Mouse (Mus musculus) liver, embryonic 14.5 days (tissue): ENCODE data around the gene Tigd3. TPM values are rescaled to one million over a fixed set of nuclear protein-coding genes. Genes with fewer than 3 reads are reported as not detected.

Experiments
- ATAC-seq: fragments of 200-750 bp; cut with Nextera tagmentation; 2 replicates; pipeline ENCODE4 v1.8.0; 2017; ENCODE audit warnings: moderate number of reproducible peaks, mild to moderate bottlenecking, moderate library complexity; ENCODE audit not compliant: insufficient read depth
- DNase-seq, 3 experiments: peaks; one replicate each; pipeline ENCODE4 v3.0.0-alpha.2; 2012 to 2013; ENCODE audit warnings: low read depth in 3 of 3, low spot score in 3 of 3
- H3K27ac ChIP-seq: fragments of 300-500 bp; sonication (generic); 2 replicates; pipeline ENCODE4 v1.5.1; 2014; ENCODE audit warnings: moderate library complexity, mild to moderate bottlenecking, control low read depth, inconsistent platforms
- H3K27me3 ChIP-seq: fragments of 300-500 bp; sonication (generic); 2 replicates; pipeline ENCODE4 v1.6.1; 2014; ENCODE audit warnings: mild to moderate bottlenecking, low read length, moderate library complexity; ENCODE audit not compliant: control insufficient read depth, insufficient read depth
- H3K36me3 ChIP-seq: fragments of 300-500 bp; sonication (generic); replicated peaks from 2 replicates; pipeline ENCODE4 v1.6.1; 2014; ENCODE audit warnings: low read depth; ENCODE audit not compliant: control insufficient read depth, insufficient read depth
- H3K4me1 ChIP-seq, 2 experiments: fragments of 200-500 bp in 1 of 2; fragments of 300-500 bp in 1 of 2; sonication (generic) in 1 of 2; replicated peaks; 2 replicates each; pipeline ENCODE4 v1.6.1; 2012 to 2014; ENCODE audit warnings: antibody characterized with exemption in 1 of 2, inconsistent platforms in 1 of 2, low read length in 1 of 2; ENCODE audit not compliant: control insufficient read depth in 2 of 2, insufficient read depth in 2 of 2
- H3K4me2 ChIP-seq: fragments of 300-500 bp; sonication (generic); 2 replicates; pipeline ENCODE4 v1.6.1; 2014; ENCODE audit warnings: low read depth, mild to moderate bottlenecking, control low read depth, moderate library complexity
- H3K4me3 ChIP-seq, 2 experiments: fragments of 200-500 bp in 1 of 2; fragments of 300-500 bp in 1 of 2; sonication (generic) in 1 of 2; 2 replicates each; pipeline ENCODE4 v1.5.1; 2012 to 2014; ENCODE audit warnings: low read depth in 2 of 2, low read length in 2 of 2, mild to moderate bottlenecking in 2 of 2, control low read depth in 1 of 2, inconsistent platforms in 1 of 2, moderate library complexity in 1 of 2; ENCODE audit not compliant: insufficient read depth in 1 of 2
- H3K9ac ChIP-seq: fragments of 300-500 bp; sonication (generic); replicated peaks from 2 replicates; pipeline ENCODE4 v1.6.1; 2014; ENCODE audit warnings: mild to moderate bottlenecking, control low read depth, moderate library complexity
- H3K9me3 ChIP-seq: fragments of 300-500 bp; sonication (generic); 2 replicates; pipeline ENCODE4 v1.6.1; 2016; ENCODE audit warnings: low read length, mixed read lengths; ENCODE audit not compliant: control insufficient read depth
- CTCF ChIP-seq: IDR thresholded peaks from 2 replicates; pipeline ENCODE4 v1.5.1; 2016; ENCODE audit warnings: antibody characterized with exemption, low read depth, control low read depth
- EP300 ChIP-seq: IDR thresholded peaks from 2 replicates; pipeline ENCODE4 v1.6.1; 2016; ENCODE audit warnings: antibody characterized with exemption, low read depth
- WGBS: fragments of 180-500 bp; shearing (Covaris S2); extraction: QIAGEN DNeasy Blood & Tissue Kit; methylation state at CpG from one replicate; pipeline ENCODE4 v1.1.7; 2014; ENCODE audit not compliant: insufficient replicate concordance; 5-methylcytosine and 5-hydroxymethylcytosine counted together
- polyA plus RNA-seq, 2 experiments: library from polyadenylated mRNA; depleted of rRNA in 1 of 2; stranded (reverse) in 1 of 2; unstranded in 1 of 2; fragments of >200 nt; fragmentation: Nextera tagmentation in 1 of 2; extraction: Ambion mirVana in 1 of 2; gene quantifications; 2 replicates each; pipeline versions ENCODE4 v1.2.1 to v1.2.3; 2012 to 2014

The Tigd3 gene
- polyA plus RNA-seq, 2 experiments: 1.1 to 2.4 TPM

- WGBS: 27% methylated on average over 12 of the region's 12 CpGs
- Histone ChIP-seq H3K9me3 (no peaks in the 10 kb centered on the region), H3K36me3 (no peaks in the 10 kb centered on the region), H3K27me3 (no peaks in the 10 kb centered on the region), H3K27ac (peak overlapping the region; percentile 78), H3K4me1 (peaks cover 78 to 84% of the 10 kb centered on the region in 2 experiments), H3K4me3 (peak overlapping the region; percentile 58 to 82), H3K4me2 (peak overlapping the region; percentile 69), H3K9ac (peak overlapping the region; percentile 87)
- no peak for ATAC-seq
- DNase-seq: no peak
- TF ChIP-seq EP300: no peak
- no peak for TF ChIP-seq CTCF
These were observed 49.1 kb downstream of the Tigd3 start for GRCm38 (mm10) chr19:5844831-5845318.

DNA sequence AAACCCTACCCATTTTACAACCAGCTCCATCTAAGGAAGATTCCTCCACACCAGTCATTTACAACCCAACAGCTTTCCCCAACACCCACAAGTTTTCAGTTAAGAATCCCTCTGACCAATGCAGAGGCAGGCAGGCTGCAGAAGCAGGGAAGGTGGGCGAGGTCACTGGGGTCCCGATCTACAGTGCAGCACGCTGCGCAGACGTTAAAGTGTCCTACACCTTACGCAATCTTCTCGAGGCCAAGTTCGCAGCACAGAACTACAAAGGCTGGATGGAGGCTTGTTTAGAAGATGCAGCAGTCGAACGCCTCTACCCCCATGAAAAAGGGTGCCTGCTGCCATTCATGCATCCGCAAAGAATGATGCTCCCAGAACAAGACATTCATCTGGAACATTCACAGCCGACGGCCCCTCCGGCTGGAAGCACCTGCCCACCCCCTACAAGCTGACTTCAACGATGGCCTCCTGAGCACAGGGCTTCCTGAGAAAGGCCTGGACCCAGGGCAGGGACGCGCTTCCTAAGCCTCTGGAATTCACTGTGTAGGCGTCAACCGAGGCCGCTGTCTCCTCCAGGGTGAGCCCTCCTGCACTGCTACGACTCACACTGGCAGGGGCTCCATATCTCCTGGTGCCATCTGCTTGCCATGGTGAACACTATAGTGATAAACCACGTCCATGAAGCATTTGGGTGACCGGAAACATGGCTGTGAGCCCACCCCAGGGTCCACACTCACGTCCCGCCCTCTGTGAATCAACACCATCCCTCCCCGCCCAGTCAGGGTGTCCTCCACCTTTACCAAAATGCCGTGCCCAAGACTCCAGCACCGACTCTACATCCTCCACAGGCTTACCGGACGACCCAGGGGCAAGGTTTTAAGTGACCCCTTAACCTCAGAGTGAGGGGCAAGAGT, 49.9 kb downstream of the Tigd3 start:
- 26% methylated on average over 30 of the region's 30 CpGs for WGBS
- Histone ChIP-seq H3K9me3 (no peaks in the 10 kb centered on the region), H3K36me3 (no peaks in the 10 kb centered on the region), H3K9ac (peak overlapping the region; percentile 87), H3K27me3 (no peaks in the 10 kb centered on the region), H3K27ac (peak overlapping the region; percentile 78), H3K4me2 (peak overlapping the region; percentile 69), H3K4me3 (peak overlapping the region; percentile 58 to 82), H3K4me1 (peaks cover 69 to 76% of the 10 kb centered on the region in 2 experiments)
- no peak for TF ChIP-seq CTCF
- TF ChIP-seq EP300: no peak
- no peak for ATAC-seq
- no peak for DNase-seq

- no peak for ATAC-seq
- Histone ChIP-seq H3K9ac (peak overlapping the region; percentile 87), H3K4me3 (peak overlapping the region; percentile 58 to 82), H3K27me3 (no peaks in the 10 kb centered on the region), H3K9me3 (no peaks in the 10 kb centered on the region), H3K4me1 (peaks cover 59 to 66% of the 10 kb centered on the region in 2 experiments), H3K27ac (peak overlapping the region; percentile 78), H3K4me2 (peak overlapping the region; percentile 69), H3K36me3 (no peaks in the 10 kb centered on the region)
- no peak for DNase-seq
- WGBS: 36% methylated on average over 9 of the region's 9 CpGs
- no peak for TF ChIP-seq EP300
These were observed 50.9 kb downstream of the Tigd3 start for GRCm38 (mm10) chr19:5842785-5843730.

DNA sequence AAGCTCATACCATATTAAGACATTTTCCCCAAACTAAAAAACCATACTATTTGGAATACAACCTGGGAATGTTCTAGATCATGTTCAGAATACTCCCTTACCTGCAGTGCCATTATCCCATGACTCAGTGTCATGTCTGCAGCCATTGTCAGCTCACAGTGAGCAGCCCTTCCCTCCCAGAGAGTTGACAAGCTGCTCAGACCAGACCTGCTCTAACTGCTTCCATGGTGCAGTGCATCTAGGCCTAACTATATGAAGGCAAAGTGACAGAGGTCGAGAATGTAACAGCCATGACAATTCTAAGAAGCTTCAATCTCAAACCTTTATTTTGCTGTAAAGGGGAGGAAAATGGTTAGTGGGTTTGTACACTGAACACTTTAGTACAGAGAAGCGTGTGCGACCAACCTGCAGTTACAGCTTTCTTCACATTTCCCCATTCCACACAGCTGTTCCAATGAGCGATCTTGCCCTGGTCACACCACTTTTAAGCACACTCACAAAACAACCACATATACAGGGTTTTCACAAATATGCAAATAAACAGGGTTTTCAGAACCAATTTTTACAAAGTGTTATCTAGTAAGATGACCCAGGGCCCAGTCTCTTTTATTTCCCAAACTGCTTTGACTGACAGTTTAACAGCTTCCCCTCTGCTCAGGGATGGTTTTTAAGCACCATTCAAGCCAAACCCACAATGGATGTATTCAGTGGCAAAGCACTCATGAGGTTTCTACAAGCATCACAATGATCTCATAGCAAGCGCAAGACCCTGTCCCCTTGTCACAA, 51.8 kb downstream of the Tigd3 start:
- TF ChIP-seq EP300 (no peak), CTCF (no peak)
- Histone ChIP-seq H3K4me3 (peak overlapping the region; percentile 58 to 82), H3K4me1 (peaks cover 51 to 57% of the 10 kb centered on the region in 2 experiments), H3K27ac (peak overlapping the region; percentile 78), H3K36me3 (no peaks in the 10 kb centered on the region), H3K9ac (peak overlapping the region; percentile 87), H3K9me3 (no peaks in the 10 kb centered on the region), H3K4me2 (peak overlapping the region; percentile 69), H3K27me3 (no peaks in the 10 kb centered on the region)
- ATAC-seq: no peak
- WGBS: 66% methylated on average over 5 of the region's 5 CpGs
- no peak for DNase-seq
